Mouse (Mus musculus): ENCODE data around the gene Ppm1h.
"Not testable (repeated sequence)": the region's sequence is repeated elsewhere in the genome, so short reads cannot be mapped to it uniquely, and the experiment has no call there.

DNA sequence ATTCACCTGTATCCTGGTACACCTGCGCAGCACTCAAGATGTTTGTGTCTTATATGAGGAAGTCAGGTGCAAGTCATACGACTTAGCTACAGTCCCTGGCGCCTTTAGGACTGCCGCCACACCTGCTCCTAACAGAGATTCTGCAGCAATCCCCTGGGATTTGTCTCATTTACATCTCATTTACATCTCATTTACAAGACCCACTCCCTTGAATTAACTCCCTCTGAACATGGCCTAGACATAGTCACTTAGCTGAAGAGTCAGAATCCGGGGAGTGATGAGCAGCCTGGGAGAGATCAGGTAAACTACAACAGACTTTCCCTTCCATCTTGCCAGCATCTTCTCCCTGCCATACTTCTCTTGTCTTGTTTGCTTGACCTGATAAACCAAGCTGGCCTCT lies 287.1 kb downstream of the Ppm1h start:
- not testable (repeated sequence) for TF ChIP-seq CTCF, EP300 (IDR thresholded peaks at IDR 0.05; ENCODE audit: low read depth)
